Mouse (Mus musculus) A20 (cell line): ENCODE results near the gene Lctl.

Experiments
- DNase-seq: peaks from one replicate; pipeline ENCODE4 v3.0.0-alpha.2; 2011; ENCODE audit warnings: low read depth, low spot score

The Lctl gene

DNA sequence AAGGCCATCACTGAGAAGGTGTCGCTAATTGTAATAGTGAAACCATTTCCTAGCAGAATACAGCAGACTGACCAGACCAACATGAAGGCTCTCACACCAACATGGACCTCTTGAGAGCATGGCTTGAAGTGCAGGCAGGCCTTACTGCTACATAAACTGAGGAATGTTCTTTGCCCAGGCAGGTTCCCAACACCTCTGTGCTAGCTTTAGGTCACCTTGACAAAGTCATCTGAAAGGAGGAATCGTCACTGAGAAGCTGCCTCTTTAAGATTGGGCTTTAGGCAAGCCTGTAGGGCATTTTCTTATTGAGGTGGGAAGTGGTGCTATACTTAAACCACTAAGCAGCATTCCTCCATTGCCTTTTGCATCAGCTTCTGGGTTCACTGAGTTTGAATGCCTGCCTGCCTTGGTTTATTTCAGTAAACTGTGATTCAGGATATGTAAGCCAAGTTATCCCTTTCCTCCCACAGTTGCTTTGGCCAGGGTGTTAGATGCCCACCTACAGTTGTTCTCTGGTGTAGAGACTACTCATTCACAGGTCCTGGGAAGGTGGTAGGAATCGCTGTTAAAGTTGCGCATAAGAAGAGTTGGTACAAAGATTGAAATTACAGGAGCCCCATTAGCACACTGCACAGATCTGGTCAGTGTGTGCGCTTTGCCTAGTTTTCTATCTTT is 67.4 kb downstream of the Lctl start:
- no peak for DNase-seq
